7 mouse cellular contexts compared by ENCODE assay signal in genomic region chr2:32654743-32655393, GRCm38 (mm10). TPM values are rescaled to one million over a fixed set of nuclear protein-coding genes. Genes with fewer than 3 reads are reported as not detected.
A peak's percentile ranks its signal among the peaks of the same experiment; 100 is the strongest.
DNase-seq lines count a peak whose midpoint lies in the region; ATAC-seq and TF ChIP-seq lines count a peak whose summit lies in the region.

No protein-coding gene starts in this region.

- no peaks in the 10 kb centered on the region for H3K27me3 ChIP-seq in E14TG2a.4 (ENCODE audit: insufficient read depth, low read length)
- H3K27me3 ChIP-seq in kidney, adult 2 months (replicated peaks; ENCODE audit: control insufficient read depth, insufficient read depth, low read length) = no peaks in the 10 kb centered on the region
- no peaks in the 10 kb centered on the region for H3K27me3 ChIP-seq in midbrain, embryonic 16.5 days (ENCODE audit: control insufficient read depth, insufficient read depth, low read depth, low read length)

- H3K27ac ChIP-seq in kidney, adult 2 months (ENCODE audit: insufficient read depth, low read depth, low read length) = peak overlapping the region; percentile 97
- H3K27ac ChIP-seq in midbrain, embryonic 16.5 days (ENCODE audit: low read length) = no peak overlapping the region

- no peaks in the 10 kb centered on the region for H3K9me3 ChIP-seq in E14TG2a.4 (ENCODE audit: low read length)
- H3K9me3 ChIP-seq in midbrain, embryonic 16.5 days (replicated peaks; ENCODE audit: control insufficient read depth, low read length, poor library complexity, severe bottlenecking) = no peaks in the 10 kb centered on the region

- peak; percentile 64 for ATAC-seq in common myeloid progenitor, adult 5-6 weeks (replicated peaks; ENCODE audit: low read depth, poor library complexity, severe bottlenecking)
- ATAC-seq in midbrain, embryonic 16.5 days = no peak

- peak; percentile 69 for DNase-seq in kidney, adult 2 months
- no peak for DNase-seq in lung, adult 2 months
- DNase-seq in right cerebral cortex, postnatal 10 days (ENCODE audit: low spot score in 2 of 2) = no peak
- no peak for DNase-seq in layer of hippocampus, postnatal 36 days

- H3K4me3 ChIP-seq in E14TG2a.4 (replicated peaks; ENCODE audit: low read length) = peak overlapping the region; percentile 64
- no peak overlapping the region for H3K4me3 ChIP-seq in kidney, adult 2 months (ENCODE audit: insufficient read depth, low read depth, low read length)
- H3K4me3 ChIP-seq in lung, adult 2 months (replicated peaks; ENCODE audit: extremely low read depth, low read depth, low read length) = no peak overlapping the region
- H3K4me3 ChIP-seq in midbrain, embryonic 16.5 days (ENCODE audit: low read depth, low read length) = no peak overlapping the region

- no peak for TF ChIP-seq POLR2A in kidney, adult 2 months (IDR thresholded peaks at IDR 0.05; ENCODE audit: low read depth, low read length)
- TF ChIP-seq POLR2A in lung, adult 2 months (IDR thresholded peaks at IDR 0.05; ENCODE audit: borderline replicate concordance, extremely low read depth, low read depth, low read length) = peak; percentile 38; the same call in 1 of the 2 replicates

- H3K9ac ChIP-seq in midbrain, embryonic 16.5 days (ENCODE audit: low read depth, low read length) = no peak overlapping the region

- H3K4me2 ChIP-seq in midbrain, embryonic 16.5 days (ENCODE audit: low read length) = no peak overlapping the region

- H3K4me1 ChIP-seq in E14TG2a.4 (replicated peaks; ENCODE audit: low read depth, low read length) = peaks cover 47% of the 10 kb centered on the region
- peaks cover 14% of the 10 kb centered on the region; the same call in 1 of the 2 replicates for H3K4me1 ChIP-seq in kidney, adult 2 months (ENCODE audit: control insufficient read depth, insufficient read depth, low read length)
- peaks cover 18% of the 10 kb centered on the region for H3K4me1 ChIP-seq in lung, adult 2 months (ENCODE audit: control insufficient read depth, insufficient read depth, low read length)
- no peaks in the 10 kb centered on the region for H3K4me1 ChIP-seq in midbrain, embryonic 16.5 days (ENCODE audit: control insufficient read depth, insufficient read depth, low read length)

- TF ChIP-seq CTCF in E14TG2a.4 (conservative IDR thresholded peaks at IDR 0.05; ENCODE audit: low read length) = no peak
- no peak for TF ChIP-seq CTCF in kidney, adult 2 months (conservative IDR thresholded peaks at IDR 0.05; ENCODE audit: insufficient read depth, insufficient read length, low read depth, low read length)
- no peak for TF ChIP-seq CTCF in lung, adult 2 months (IDR thresholded peaks at IDR 0.05; ENCODE audit: insufficient read depth, low read length)

- peaks cover 76% of the 10 kb centered on the region for H3K36me3 ChIP-seq in E14TG2a.4 (ENCODE audit: insufficient read depth, low read length)
- no peaks in the 10 kb centered on the region for H3K36me3 ChIP-seq in kidney, adult 2 months (ENCODE audit: control insufficient read depth, insufficient read depth, low read length)
- H3K36me3 ChIP-seq in midbrain, embryonic 16.5 days (ENCODE audit: control insufficient read depth, insufficient read depth, low read length) = no peaks in the 10 kb centered on the region

- WGBS in kidney, adult 2 months = 58% methylated on average over 14 of the region's 14 CpGs
- 38% methylated on average over 14 of the region's 14 CpGs for WGBS in lung, adult 2 months
- 80% methylated on average over 14 of the region's 14 CpGs for WGBS in midbrain, embryonic 16.5 days

RNA-seq across cellular contexts. Expression of gene Eng, which starts 8.5 kb away (rescaled TPM):
- 17.8 and 24.0 TPM in 2 replicates for total RNA-seq in common myeloid progenitor, adult 5-6 weeks (2017)
- polyA plus RNA-seq in kidney, adult 2 months (2012; rRNA removed) = 228 and 289 TPM in 2 replicates
- 713 and 858 TPM in 2 replicates for polyA plus RNA-seq in lung, adult 2 months (2012; rRNA removed)
- 10 to 100 TPM; 18.9 to 19.2 TPM for total RNA-seq in layer of hippocampus, postnatal 36 days (2021)
- 27.2 and 30.3 TPM in 2 replicates for polyA plus RNA-seq in midbrain, embryonic 16.5 days (2015; fragmentation: Nextera tagmentation; extraction: Ambion mirVana)

RNA-seq across cellular contexts. Expression of gene Ak1, which starts 33.3 kb away (rescaled TPM):
- total RNA-seq in common myeloid progenitor, adult 5-6 weeks (2017) = 3.5 TPM in 2 replicates
- polyA plus RNA-seq in kidney, adult 2 months (2012; rRNA removed) = 31.6 and 47.4 TPM in 2 replicates
- 27.6 and 65.9 TPM in 2 replicates for polyA plus RNA-seq in lung, adult 2 months (2012; rRNA removed)
- 100 to 1,000 TPM; 114 to 119 TPM for total RNA-seq in layer of hippocampus, postnatal 36 days (2021)
- 107 and 108 TPM in 2 replicates for polyA plus RNA-seq in midbrain, embryonic 16.5 days (2015; fragmentation: Nextera tagmentation; extraction: Ambion mirVana)

RNA-seq across cellular contexts. Expression of gene Fpgs, which starts 49.1 kb away (rescaled TPM):
- total RNA-seq in common myeloid progenitor, adult 5-6 weeks (2017) = 27.2 and 39.8 TPM in 2 replicates
- polyA plus RNA-seq in kidney, adult 2 months (2012; rRNA removed) = 147 and 174 TPM in 2 replicates
- polyA plus RNA-seq in lung, adult 2 months (2012; rRNA removed) = 42.1 and 42.3 TPM in 2 replicates
- total RNA-seq in layer of hippocampus, postnatal 36 days (2021) = 10 to 100 TPM in 1 of 2 experiments, 1 to 10 TPM in 1; 9.3 to 11.0 TPM
- polyA plus RNA-seq in midbrain, embryonic 16.5 days (2015; fragmentation: Nextera tagmentation; extraction: Ambion mirVana) = 21.1 and 23.5 TPM in 2 replicates

RNA-seq across cellular contexts. Expression of gene St6galnac6, which starts 55.4 kb away (rescaled TPM):
- 12.7 and 22.9 TPM in 2 replicates for total RNA-seq in common myeloid progenitor, adult 5-6 weeks (2017)
- 21.1 and 23.6 TPM in 2 replicates for polyA plus RNA-seq in kidney, adult 2 months (2012; rRNA removed)
- polyA plus RNA-seq in lung, adult 2 months (2012; rRNA removed) = 59.0 and 59.8 TPM in 2 replicates
- total RNA-seq in layer of hippocampus, postnatal 36 days (2021) = 100 to 1,000 TPM; 114 to 117 TPM
- polyA plus RNA-seq in midbrain, embryonic 16.5 days (2015; fragmentation: Nextera tagmentation; extraction: Ambion mirVana) = 26.5 and 36.4 TPM in 2 replicates

RNA-seq across cellular contexts. Expression of gene Cdk9, which starts 58.0 kb away (rescaled TPM):
- total RNA-seq in common myeloid progenitor, adult 5-6 weeks (2017) = 48.2 and 61.3 TPM in 2 replicates
- polyA plus RNA-seq in kidney, adult 2 months (2012; rRNA removed) = 88.3 and 89.2 TPM in 2 replicates
- 103 and 137 TPM in 2 replicates for polyA plus RNA-seq in lung, adult 2 months (2012; rRNA removed)
- total RNA-seq in layer of hippocampus, postnatal 36 days (2021) = 100 to 1,000 TPM; 110 to 117 TPM
- polyA plus RNA-seq in midbrain, embryonic 16.5 days (2015; fragmentation: Nextera tagmentation; extraction: Ambion mirVana) = 61.3 and 67.3 TPM in 2 replicates
